Mouse (Mus musculus): ENCODE measurements around the gene Asb18.
A peak's percentile ranks its signal among the peaks of the same experiment; 100 is the strongest.

The Asb18 gene

DNA sequence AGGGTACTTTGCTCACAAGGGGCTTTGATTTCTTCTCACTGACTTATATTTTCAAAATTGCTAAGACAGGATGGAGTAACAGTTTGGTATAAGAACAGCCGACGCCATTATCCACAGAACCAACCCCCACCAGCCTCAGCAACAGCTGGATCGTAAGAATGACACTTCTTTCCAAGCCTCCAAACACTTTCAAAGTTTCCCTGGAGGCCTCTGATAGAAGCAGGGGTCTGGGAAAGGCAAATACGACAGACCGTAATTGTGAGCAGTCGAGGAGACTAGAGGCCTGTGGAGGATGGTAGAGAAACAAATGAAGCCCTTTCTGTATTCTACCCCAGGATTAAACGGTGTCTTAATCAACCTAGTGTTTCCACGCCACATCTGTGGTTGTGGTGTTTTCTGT lies 42.6 kb downstream of the Asb18 start:
- DNase-seq (ENCODE audit: low spot score) = no peak

DNA sequence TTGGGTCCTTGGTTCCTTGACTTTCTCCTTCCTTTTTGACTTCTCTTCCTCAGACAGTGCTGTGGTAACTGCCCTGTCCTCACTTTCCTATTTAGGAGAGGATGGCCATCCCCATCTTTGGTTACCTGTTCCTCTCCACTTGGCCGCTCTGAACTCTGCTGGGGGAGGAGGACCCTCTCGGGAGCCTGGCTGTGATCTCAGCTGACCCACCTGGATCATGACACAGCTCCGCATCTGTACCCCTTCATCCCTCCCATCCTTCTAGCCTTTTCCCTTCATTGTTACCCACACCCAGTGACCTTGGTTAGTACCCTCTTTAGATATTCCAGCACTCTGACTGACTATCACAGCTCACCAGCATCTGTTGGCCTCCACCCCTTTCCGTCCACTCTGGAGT lies 44.8 kb downstream of the Asb18 start:
- DNase-seq (ENCODE audit: low spot score) = no peak

DNA sequence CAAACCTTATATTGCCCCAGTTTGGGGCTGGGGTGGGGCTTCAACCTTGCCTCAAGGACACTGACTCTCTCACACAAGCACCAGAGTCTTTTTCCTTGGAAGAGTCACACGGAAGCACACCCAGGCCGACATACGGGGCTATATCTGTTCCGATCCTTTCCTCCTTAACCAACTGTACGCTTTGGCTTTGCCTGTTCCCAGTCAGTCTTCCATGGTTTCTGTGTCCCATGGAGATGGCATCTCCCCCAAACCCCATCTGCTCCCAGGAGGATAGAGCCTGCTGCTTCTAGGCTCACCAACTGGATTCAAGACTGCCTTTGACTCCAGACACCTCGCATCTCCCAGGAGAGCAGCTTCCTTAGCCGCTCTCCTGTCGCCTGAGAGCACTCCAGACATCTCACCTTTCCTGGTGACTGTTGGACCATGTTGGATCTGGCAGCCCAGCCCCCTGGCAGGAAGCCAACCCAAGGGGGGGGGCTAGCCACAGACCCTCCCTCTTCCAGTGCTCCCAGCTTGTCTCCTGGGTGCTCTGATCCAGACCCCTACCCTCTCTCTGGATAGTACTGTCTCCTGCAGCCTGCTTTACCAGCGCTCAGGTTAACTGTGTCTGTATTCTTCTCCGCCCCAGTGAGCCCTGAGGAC lies 45.3 kb downstream of the Asb18 start:
- peak; percentile 54 for DNase-seq (ENCODE audit: low spot score)

DNA sequence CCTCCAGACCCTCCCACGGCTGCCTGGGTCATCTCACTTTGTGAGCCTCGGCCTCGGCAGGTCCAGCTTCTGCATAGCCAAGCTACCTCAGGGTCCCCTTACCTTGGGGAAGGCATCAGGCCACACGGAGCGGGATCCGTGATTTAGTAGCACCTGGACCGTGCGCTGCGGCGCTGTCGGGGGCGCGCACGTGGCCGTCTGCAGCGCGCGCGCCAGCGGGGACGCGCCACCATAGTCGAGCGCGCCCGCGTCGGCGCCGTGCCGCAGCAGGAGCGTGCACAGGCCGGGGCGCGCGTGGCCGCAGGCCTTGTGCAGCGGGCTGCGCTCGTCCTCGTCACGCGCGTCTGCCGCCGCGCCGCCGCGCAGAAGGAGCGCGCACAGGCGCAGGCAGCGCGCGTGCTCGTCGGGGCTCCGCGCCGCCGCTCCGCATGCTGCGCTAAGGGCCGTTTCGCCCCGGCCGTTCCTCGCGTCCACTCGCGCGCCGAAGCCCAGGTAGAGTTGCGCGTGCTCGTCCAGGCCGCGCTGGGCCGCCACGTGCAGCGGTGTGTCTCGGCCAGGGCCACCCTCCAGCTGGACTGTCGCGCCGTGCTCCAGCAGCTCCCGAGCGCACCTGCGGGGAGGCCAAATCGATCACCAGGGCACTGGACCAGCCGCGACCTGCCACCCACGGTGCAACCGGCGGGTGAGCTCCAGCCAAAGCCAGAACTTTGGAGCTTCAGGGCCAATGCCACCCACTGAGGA lies 46.2 kb downstream of the Asb18 start:
- no peak for DNase-seq (ENCODE audit: low spot score)

- DNase-seq (ENCODE audit: low spot score) = no peak
These were observed 46.9 kb downstream of the Asb18 start for GRCm38 (mm10) chr1:89967585-89967984.

DNA sequence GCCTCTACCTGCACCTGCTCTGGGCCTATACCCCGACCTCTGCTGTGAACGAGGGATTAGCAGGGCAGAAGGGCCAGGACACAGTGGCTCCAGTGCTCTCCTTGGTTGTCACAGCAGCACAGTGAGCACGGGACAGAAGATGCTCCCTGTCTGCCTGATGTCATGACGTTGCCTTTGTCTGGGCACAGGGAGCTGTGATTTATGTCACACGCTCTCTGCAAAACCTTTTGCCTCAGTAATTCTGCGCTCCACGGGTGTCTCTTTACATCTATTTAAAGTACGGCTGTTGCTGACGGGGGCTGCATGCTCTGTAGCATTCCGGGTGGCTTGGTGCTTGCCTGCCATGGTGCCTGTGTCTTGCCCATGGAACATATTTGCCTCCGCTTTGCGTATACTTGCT lies 50.0 kb downstream of the Asb18 start:
- no peak for DNase-seq (ENCODE audit: low spot score)

DNA sequence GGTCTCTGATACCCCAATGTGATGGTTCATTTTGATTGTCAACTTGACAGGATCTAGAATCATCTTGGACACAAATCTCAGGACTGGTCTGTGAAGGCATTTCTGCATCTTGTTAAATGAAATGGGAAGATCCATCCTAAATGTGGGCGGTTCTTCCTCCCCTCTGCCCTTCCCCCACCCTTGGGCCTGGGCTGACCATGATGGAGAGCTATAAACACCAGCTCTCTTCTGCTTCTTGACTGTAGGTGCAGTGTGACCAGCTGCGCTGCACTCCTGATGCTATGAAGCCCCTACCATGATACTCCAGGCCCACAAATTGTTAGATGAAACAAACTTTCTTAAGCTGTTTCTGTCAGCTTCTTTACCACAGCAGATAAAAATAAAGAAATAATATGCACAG lies 51.2 kb downstream of the Asb18 start:
- DNase-seq (ENCODE audit: low spot score) = no peak

GRCm38 (mm10) chr1:89962092-89962491 lies 52.4 kb downstream of the Asb18 start:
- no peak for DNase-seq (ENCODE audit: low spot score)

DNA sequence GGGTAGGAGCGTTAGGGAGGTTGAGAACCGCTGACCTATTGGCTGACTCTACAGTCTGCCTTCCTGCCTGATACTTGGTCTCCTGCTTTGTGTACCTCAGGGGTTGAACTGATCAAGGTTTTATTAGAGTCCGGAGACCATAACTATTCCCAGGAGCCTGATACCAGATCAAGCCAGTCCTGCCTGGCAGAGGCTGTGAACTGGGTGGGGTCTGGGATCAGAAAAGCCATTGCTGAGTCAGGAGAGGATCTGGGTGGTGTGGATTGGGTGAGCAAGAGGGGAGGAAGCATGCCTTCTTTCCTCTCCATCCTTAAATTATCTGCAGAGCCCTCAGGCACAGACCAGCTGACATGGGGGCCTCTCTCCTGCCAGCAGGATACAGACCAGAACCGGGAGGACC lies 55.1 kb downstream of the Asb18 start:
- no peak for DNase-seq (ENCODE audit: low spot score)

DNA sequence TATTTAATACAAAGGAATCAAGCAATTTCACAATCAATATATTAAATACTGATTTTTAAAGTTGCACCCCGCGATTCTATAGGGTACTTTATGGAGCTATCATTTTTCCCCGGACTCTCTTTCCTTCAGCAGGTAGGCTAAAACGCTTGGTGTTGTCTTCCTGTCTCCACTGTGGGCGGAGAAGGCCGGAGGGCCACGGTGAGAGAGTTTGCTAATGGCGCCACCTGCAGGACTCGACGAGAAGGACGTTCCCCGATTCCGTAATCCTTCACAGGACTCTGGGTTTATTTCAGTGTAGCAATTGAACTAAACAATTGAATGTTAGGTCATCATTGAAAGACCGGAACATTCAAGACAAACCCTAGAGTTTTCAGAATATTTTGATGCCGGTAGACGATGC lies 71.3 kb downstream of the Asb18 start:
- peak; percentile 89 for DNase-seq (ENCODE audit: low spot score)

GRCm38 (mm10) chr1:89942395-89942976 lies 72.0 kb downstream of the Asb18 start:
- DNase-seq (ENCODE audit: low spot score) = no peak

DNA sequence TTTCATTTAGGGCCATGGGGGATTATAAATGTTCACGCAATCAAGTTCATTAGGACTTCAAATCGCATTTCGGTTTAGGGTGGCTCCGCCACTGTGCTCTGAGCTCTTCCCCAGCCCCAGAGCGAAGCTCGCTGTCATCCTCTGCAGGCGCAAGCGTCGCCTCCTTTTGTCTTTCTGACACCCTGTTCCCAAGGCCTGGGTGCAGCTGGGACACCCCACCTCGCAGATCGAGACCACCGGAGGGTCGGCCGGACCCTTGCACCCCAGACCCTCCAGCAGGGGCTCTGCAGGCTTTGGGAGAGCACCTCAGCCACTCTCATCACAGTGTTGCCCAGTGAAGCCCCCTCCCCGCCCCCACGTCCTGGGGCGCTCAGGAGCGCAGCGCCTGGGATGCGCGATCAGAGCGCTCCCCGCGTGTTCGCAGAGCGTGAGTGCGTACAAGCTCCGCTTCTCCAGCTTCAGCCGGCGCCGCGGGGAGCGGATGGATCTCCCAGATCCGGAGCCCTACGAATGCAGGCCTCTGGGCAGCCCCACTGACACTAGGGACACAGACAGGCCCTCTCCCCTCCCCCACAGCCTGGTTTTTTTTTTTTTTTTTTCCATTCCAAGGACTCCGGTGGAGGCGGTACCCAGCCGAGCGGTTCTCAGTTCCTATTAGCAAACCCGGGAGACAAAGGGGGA lies 72.6 kb downstream of the Asb18 start:
- no peak for DNase-seq (ENCODE audit: low spot score)

GRCm38 (mm10) chr1:89940961-89941524 lies 73.4 kb downstream of the Asb18 start:
- DNase-seq (ENCODE audit: low spot score) = no peak

DNA sequence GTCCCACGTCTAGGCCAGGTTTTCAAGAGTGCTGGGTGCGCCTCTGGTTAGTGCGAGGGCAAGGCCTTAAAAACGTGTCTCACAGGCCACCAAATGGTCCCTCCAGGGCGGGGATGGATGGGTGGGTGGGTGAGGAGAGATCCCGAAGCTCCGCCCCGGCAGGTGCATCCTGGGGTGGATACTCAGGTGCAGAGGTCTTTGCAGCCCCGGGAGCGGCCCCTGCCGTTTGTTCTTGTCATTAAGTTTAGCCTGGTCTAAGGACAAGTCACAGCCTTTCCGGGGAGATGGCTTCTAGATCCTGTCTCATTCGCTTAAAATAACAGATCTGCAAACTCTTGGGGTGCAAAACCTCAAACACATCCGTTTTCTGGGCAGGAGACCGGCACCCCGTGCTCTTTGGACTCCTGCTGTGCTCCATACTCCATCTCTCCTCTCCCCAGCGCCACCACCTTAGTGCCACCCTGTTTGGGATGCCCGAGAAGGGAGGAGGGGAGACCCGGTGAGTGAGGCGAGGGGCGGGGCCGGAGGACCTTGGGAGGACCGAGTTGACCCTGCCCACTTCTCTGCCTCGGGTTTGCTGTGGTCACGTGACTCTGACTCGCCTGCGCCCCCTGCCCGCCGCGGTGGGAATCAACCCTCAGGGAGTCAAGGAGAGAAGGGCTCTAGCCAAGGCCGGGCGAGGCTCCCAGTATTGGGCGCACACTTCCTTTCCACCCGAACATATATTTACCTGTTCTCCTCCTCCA lies 74.3 kb downstream of the Asb18 start:
- DNase-seq (ENCODE audit: low spot score) = peak; percentile 95

DNA sequence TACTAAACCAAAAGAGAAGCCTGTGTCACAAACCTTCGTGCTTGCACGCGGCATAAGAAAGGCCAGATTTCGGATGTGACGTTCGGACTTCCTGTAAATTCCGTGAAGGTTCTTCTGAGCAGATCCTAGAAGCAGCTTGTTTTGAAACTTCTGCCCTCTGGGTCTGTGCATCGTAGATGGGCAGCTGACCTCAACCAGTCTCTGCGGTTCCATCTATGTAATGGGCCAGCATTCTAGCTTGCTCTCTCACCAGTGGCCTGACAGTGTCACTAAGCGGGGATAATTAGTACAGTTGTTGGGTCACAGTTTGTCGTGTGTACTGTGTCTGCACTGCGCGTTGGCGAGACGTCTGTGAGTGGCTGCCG lies 74.9 kb downstream of the Asb18 start:
- DNase-seq (ENCODE audit: low spot score) = no peak

- DNase-seq (ENCODE audit: low spot score) = no peak
These were observed 75.4 kb downstream of the Asb18 start for GRCm38 (mm10) chr1:89938884-89939595.

GRCm38 (mm10) chr1:89935493-89936348 lies 78.7 kb downstream of the Asb18 start:
- no peak for DNase-seq (ENCODE audit: low spot score)

GRCm38 (mm10) chr1:89934316-89935260 lies 79.9 kb downstream of the Asb18 start:
- DNase-seq (ENCODE audit: low spot score) = no peak

DNA sequence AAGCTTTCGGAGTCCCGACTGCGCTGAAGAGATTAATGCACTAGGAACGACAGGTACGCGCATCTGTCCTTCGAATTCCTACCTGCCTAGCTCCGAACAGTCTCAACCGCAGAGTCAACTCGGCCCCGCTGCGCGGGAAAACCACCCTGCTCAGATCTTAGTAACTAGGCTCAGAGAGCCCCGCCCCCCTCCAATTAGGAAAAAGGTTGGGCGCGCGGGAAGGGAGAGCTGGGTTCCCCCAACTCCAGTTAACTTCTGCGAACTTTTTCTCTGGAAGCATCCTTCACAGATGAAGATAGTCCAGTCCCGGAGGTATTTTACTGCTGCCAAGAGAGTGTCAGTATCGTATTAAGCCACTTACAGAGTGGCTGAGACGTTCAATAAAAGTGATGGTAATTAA lies 80.7 kb downstream of the Asb18 start:
- no peak for DNase-seq (ENCODE audit: low spot score)

Data from testis, postnatal 10 days (tissue).